Mouse (Mus musculus) splenic B cell, adult 2 months (primary cell): ENCODE results near the gene Pde4d.

ENCODE experiments used
- DNase-seq: peaks from one replicate; pipeline ENCODE4 v3.0.0-alpha.2; 2011; ENCODE audit warnings: low read depth, low spot score
- H3K27me3 ChIP-seq: 2 replicates; pipeline ENCODE4 v1.6.1; 2012; ENCODE audit warnings: mild to moderate bottlenecking, low read length, moderate library complexity, mixed read lengths; ENCODE audit not compliant: control insufficient read depth, poor library complexity, insufficient read depth, severe bottlenecking
- H3K36me3 ChIP-seq: 2 replicates; pipeline ENCODE4 v1.6.1; 2012; ENCODE audit warnings: mild to moderate bottlenecking, low read length, moderate library complexity, mixed read lengths; ENCODE audit not compliant: control insufficient read depth, poor library complexity, insufficient read depth, severe bottlenecking

Gene Pde4d

DNA sequence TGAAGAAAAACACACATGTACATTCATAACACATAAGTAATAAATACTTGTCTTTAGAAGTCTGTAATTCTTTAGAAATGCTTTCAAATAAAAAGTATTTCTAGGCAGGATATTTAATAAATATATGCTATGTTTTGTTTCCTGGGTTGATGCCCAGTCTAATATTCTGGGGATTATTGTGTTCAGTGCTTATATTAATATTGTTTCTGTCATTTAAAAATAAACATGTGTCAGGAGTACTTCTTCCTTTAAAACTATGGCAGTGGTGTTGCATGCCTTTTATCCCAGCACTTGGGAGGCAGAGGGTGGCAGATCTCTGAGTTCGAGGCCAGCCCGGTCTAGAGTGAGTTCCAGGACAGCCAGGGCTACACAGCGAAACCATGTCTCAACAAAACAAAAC is 485.1 kb downstream of the Pde4d start:
- Histone ChIP-seq H3K27me3 (no peaks in the 10 kb centered on the region), H3K36me3 (no peaks in the 10 kb centered on the region)
- no peak for DNase-seq

- DNase-seq = no peak
- no peaks in the 10 kb centered on the region for H3K36me3 ChIP-seq
- H3K27me3 ChIP-seq = no peaks in the 10 kb centered on the region
Observed at GRCm38 (mm10) chr13:108937272-108937671, 487.5 kb downstream of the Pde4d start.

DNA sequence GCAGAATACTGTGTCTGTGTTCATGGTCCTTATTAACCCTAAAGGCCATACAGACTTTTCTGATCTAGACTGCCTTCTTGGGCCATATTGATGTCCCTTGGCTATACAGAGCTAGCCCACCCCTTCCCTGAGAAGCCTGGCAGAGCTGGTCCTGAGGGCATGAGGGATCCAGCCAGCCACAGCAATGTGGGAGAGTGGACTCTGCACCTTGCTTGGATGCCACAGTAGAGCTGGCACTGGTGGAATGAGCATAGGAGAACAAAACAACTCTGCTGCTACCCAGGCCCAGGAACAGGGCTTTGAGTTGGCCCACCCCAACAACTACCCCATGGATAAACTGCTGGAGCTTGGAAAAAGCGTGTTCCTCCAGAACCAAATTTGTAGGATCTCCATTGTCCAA is 503.2 kb downstream of the Pde4d start:
- Histone ChIP-seq H3K27me3 (no peaks in the 10 kb centered on the region), H3K36me3 (no peaks in the 10 kb centered on the region)
- DNase-seq = no peak

DNA sequence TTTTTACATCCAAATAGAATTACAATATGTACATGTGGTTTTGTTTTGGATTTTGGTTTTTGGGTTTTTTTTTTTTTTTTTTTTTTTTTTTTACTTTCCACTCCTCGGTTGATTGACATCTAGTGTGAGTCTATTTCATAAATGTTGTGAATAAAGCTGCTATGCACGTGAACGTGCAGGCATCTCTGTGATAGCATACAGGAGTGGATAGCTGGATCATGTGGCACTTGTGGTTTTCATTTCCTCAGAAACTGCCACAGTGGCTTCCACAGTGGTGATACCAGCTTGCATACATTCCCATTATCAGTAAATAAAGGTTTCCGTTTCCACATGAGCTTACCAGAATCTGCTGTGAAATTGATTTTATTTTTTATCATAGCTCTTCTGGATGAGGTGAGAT is 506.3 kb downstream of the Pde4d start:
- Histone ChIP-seq H3K27me3 (no peaks in the 10 kb centered on the region), H3K36me3 (no peaks in the 10 kb centered on the region)
- no peak for DNase-seq

GRCm38 (mm10) chr13:108964056-108964455 is 514.3 kb downstream of the Pde4d start:
- Histone ChIP-seq H3K27me3 (no peaks in the 10 kb centered on the region), H3K36me3 (no peaks in the 10 kb centered on the region)
- no peak for DNase-seq

- no peaks in the 10 kb centered on the region for H3K36me3 ChIP-seq
- no peaks in the 10 kb centered on the region for H3K27me3 ChIP-seq
- DNase-seq = no peak
Observed at GRCm38 (mm10) chr13:108981144-108981543, 531.4 kb downstream of the Pde4d start.

DNA sequence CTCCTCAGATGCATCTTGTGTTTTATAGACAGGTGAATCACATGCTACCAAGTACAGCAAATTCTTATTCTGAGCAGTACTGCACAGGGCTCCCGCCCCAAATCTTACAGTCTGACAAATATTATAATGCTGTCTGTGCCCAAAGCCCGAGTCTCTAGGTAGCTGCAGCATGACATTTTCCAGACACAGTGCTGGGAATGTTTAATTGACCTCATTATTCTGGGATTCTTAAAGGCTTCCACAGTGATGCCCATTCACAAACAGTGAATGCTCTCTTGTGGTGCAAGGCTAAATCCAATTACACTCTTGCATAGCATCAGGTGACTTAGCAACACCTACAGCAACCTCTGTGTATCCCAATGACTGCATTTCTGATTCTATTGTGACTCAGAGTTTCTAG is 549.0 kb downstream of the Pde4d start:
- Histone ChIP-seq H3K36me3 (no peaks in the 10 kb centered on the region), H3K27me3 (no peaks in the 10 kb centered on the region)
- no peak for DNase-seq

GRCm38 (mm10) chr13:109024703-109025102 is 575.0 kb downstream of the Pde4d start:
- DNase-seq = no peak
- no peaks in the 10 kb centered on the region for H3K27me3 ChIP-seq
- no peaks in the 10 kb centered on the region for H3K36me3 ChIP-seq

- H3K36me3 ChIP-seq = no peaks in the 10 kb centered on the region
- no peaks in the 10 kb centered on the region for H3K27me3 ChIP-seq
- no peak for DNase-seq
Observed at GRCm38 (mm10) chr13:109047126-109047525, 597.4 kb downstream of the Pde4d start.

DNA sequence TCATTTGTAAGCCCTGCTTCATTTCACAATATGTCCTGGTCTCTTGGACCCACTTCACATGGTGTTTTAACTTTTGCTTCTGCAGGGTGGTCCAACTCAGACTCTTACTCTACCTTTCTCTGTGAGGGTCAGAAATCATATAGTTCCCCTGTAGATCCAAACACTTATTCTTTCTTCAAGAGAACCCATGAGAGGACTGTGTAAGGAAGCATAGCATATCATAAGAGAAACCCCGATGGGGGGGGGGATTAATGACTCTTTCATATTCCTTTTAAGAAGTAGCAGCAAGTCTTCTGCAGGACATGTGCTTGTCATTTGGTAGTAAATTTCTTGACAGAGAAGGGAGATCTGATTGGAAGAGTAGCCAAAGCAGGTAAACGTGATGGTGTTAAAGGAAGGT is 603.1 kb downstream of the Pde4d start:
- Histone ChIP-seq H3K27me3 (no peaks in the 10 kb centered on the region), H3K36me3 (no peaks in the 10 kb centered on the region)
- DNase-seq = no peak

- H3K36me3 ChIP-seq = no peaks in the 10 kb centered on the region
- no peak for DNase-seq
- no peaks in the 10 kb centered on the region for H3K27me3 ChIP-seq
Observed at GRCm38 (mm10) chr13:109053242-109054018, 603.7 kb downstream of the Pde4d start.

- H3K36me3 ChIP-seq = no peaks in the 10 kb centered on the region
- no peak for DNase-seq
- no peaks in the 10 kb centered on the region for H3K27me3 ChIP-seq
Observed at GRCm38 (mm10) chr13:109058045-109058444, 608.3 kb downstream of the Pde4d start.

GRCm38 (mm10) chr13:109066581-109067159 is 616.9 kb downstream of the Pde4d start:
- Histone ChIP-seq H3K27me3 (no peaks in the 10 kb centered on the region), H3K36me3 (no peaks in the 10 kb centered on the region)
- DNase-seq = no peak

DNA sequence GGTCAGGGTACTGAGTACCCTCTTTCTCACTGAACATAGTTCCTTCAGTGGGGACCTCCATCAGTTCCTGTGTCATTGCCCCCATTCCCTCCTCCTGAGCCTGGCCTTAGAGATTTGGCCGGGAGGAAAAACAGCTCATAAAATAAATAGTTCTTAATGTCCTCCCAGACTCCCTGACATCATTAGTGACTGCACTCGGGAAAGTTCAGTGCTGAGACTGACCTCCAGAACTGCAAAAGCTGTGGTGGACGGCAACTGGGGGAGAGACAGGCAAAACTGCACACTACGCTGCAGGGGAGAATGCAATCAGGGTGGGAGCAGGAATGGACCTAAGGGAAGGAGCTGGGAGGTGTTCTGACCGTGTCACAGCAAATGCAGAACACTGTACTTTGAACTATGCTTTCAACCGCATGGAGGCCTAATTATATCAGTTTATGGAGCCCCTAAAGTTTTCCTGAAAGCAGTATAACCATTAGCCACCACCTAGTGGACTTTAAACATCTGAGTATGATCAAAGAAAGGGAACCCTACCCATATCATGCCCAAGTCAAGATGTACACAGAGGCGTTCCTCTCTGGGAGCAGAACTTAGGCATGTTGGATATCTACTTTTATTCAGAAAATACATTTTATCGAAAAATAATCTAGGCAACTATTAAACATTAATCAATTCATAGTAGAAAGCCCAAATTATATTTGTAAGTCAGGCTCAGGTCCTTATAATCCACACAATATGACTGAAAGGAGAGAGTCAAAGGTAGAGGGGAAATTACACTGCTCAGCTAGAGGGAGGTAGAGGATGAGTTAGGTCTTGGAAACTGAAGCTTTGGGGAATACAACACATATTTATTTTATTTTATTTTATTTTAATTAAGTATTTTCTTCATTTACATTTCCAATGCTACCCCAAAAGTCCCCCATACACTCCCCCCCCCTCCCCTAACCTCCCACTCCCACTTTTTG is 618.8 kb downstream of the Pde4d start:
- no peak for DNase-seq
- no peaks in the 10 kb centered on the region for H3K36me3 ChIP-seq
- no peaks in the 10 kb centered on the region for H3K27me3 ChIP-seq

DNA sequence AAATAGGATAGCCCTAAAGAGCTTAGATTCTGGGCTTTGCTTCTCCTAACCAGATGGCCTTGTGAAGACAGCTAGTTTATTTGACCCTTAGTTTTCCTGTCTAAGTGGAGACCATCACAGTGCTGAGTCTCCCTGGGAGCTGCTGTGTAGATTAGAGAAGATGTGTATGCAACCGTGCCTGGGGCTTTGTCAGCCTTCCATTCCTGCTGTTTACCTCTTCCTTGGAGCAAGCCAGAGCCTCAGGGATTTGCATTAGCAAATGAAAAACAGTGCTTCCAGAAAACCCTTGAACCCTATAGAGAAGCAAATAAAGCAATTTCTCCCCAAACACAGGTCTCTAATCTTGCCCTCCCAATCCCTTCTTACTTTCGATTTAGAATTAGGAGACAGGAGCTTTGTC is 623.6 kb downstream of the Pde4d start:
- no peak for DNase-seq
- no peaks in the 10 kb centered on the region for H3K36me3 ChIP-seq
- no peaks in the 10 kb centered on the region for H3K27me3 ChIP-seq
